In the genomic region with DNA sequence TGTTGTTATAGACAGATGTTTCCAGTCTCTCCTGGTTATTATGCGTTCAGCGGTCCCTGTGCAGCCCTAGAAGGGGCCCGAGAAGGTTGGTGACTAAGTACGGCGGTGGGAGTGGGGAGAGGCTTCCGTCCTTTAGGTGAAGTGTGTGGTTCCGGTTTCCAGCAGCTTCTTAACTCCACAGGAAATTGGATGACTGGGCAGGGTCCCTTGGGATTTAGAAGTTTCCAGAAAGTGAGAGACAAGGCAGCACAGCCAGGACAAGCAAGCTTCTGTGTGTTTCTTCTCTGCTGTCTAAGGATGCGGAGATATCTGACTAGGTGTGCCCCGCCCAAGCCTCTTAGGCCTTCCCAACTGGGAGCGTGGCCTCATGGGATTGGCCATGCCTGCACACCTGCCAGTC, we compare ENCODE assay signal across 17 mouse cellular contexts. TPM values are rescaled to one million over a fixed set of nuclear protein-coding genes. Genes with fewer than 3 reads are reported as not detected.
A peak's percentile ranks its signal among the peaks of the same experiment; 100 is the strongest.
DNase-seq lines count a peak whose midpoint lies in the region; ATAC-seq lines count a peak whose summit lies in the region.
"Had no signal": no experiment of that assay in that cellular context is flagged by ENCODE, and none has a peak within 500 bp of the region (broad histone marks: within the 10 kb centered on the region; RNA-seq: fewer than 3 reads in every experiment).

No protein-coding gene starts in this region.

- no peak for ATAC-seq in midbrain, embryonic 11.5 days (ENCODE audit: low FRiP score)
- no peak for ATAC-seq in midbrain, embryonic 14.5 days (ENCODE audit: low FRiP score, low TSS enrichment)
- no peak for ATAC-seq in megakaryocyte progenitor cell, adult 5-6 weeks (replicated peaks; ENCODE audit: poor library complexity)
- ATAC-seq: Patski had no signal

- no peak overlapping the region for H3K9ac ChIP-seq in midbrain, embryonic 11.5 days (ENCODE audit: low read length)
- no peak overlapping the region for H3K9ac ChIP-seq in midbrain, embryonic 14.5 days (replicated peaks; ENCODE audit: low read length)
- H3K9ac ChIP-seq: liver, embryonic 15.5 days had no signal

- H3K27me3 ChIP-seq in heart, embryonic 10.5 days (ENCODE audit: insufficient read depth, poor library complexity, severe bottlenecking), result no peaks in the 10 kb centered on the region
- H3K27me3 ChIP-seq in midbrain, embryonic 11.5 days (ENCODE audit: control insufficient read depth, insufficient read depth, low read length), result no peaks in the 10 kb centered on the region
- no peaks in the 10 kb centered on the region for H3K27me3 ChIP-seq in midbrain, embryonic 14.5 days (ENCODE audit: control insufficient read depth, insufficient read depth, low read length)
- H3K27me3 ChIP-seq: liver, embryonic 15.5 days; Patski had no signal

- DNase-seq in heart, adult 18-20 months, result peak; percentile 65 to 75
- no peak for DNase-seq in heart, embryonic 10.5 days (ENCODE audit: low spot score)
- DNase-seq in midbrain, embryonic 11.5 days (ENCODE audit: low spot score, missing footprints), result peak; percentile 33
- no peak for DNase-seq in midbrain, embryonic 14.5 days
- DNase-seq in heart, postnatal 4 days, result peak; percentile 53
- no peak for DNase-seq in urinary bladder, postnatal 25 days (ENCODE audit: low spot score)
- DNase-seq in cerebellum, adult 8-10 months, result no peak

- no peak overlapping the region for H3K4me2 ChIP-seq in midbrain, embryonic 11.5 days
- H3K4me2 ChIP-seq in midbrain, embryonic 14.5 days (ENCODE audit: low read length), result no peak overlapping the region
- H3K4me2 ChIP-seq: liver, embryonic 15.5 days had no signal

- H3K27ac ChIP-seq in heart, embryonic 10.5 days, result no peak overlapping the region
- H3K27ac ChIP-seq in midbrain, embryonic 11.5 days (ENCODE audit: low read depth, low read length), result no peak overlapping the region
- no peak overlapping the region for H3K27ac ChIP-seq in midbrain, embryonic 14.5 days (replicated peaks; ENCODE audit: low read depth, low read length)
- H3K27ac ChIP-seq: liver, embryonic 15.5 days; midbrain, embryonic 10.5 days had no signal

- no peaks in the 10 kb centered on the region for H3K9me3 ChIP-seq in heart, embryonic 10.5 days
- H3K9me3 ChIP-seq in midbrain, embryonic 11.5 days (ENCODE audit: control insufficient read depth, low read length), result no peaks in the 10 kb centered on the region
- H3K9me3 ChIP-seq in midbrain, embryonic 14.5 days (ENCODE audit: control insufficient read depth, low read length), result no peaks in the 10 kb centered on the region
- H3K9me3 ChIP-seq: liver, embryonic 15.5 days; midbrain, embryonic 10.5 days had no signal

- H3K4me1 ChIP-seq in heart, embryonic 10.5 days, result peaks cover 48% of the 10 kb centered on the region
- peaks cover 6% of the 10 kb centered on the region; the same call in 1 of the 2 replicates for H3K4me1 ChIP-seq in midbrain, embryonic 11.5 days (ENCODE audit: control insufficient read depth, insufficient read depth, low read length)
- H3K4me1 ChIP-seq in midbrain, embryonic 14.5 days (ENCODE audit: control insufficient read depth, insufficient read depth, low read length), result no peaks in the 10 kb centered on the region
- H3K4me1 ChIP-seq: liver, embryonic 15.5 days had no signal

- WGBS in heart, embryonic 10.5 days, result 78% methylated on average over 10 of the region's 10 CpGs
- 87% methylated on average over 10 of the region's 10 CpGs for WGBS in midbrain, embryonic 11.5 days
- 95% methylated on average over 10 of the region's 10 CpGs for WGBS in midbrain, embryonic 14.5 days

- peaks cover 95% of the 10 kb centered on the region for H3K36me3 ChIP-seq in heart, embryonic 10.5 days
- no peaks in the 10 kb centered on the region for H3K36me3 ChIP-seq in midbrain, embryonic 11.5 days (ENCODE audit: control insufficient read depth, insufficient read depth, low read length)
- no peaks in the 10 kb centered on the region for H3K36me3 ChIP-seq in midbrain, embryonic 14.5 days (ENCODE audit: control insufficient read depth, insufficient read depth, low read length)
- H3K36me3 ChIP-seq: liver, embryonic 15.5 days had no signal

- H3K4me3 ChIP-seq in heart, embryonic 10.5 days, result no peak overlapping the region
- no peak overlapping the region for H3K4me3 ChIP-seq in midbrain, embryonic 11.5 days (ENCODE audit: low read depth, low read length)
- H3K4me3 ChIP-seq in midbrain, embryonic 14.5 days (replicated peaks; ENCODE audit: low read depth, low read length), result no peak overlapping the region
- H3K4me3 ChIP-seq: liver, embryonic 15.5 days; midbrain, embryonic 10.5 days had no signal

RNA-seq across cellular contexts. Expression of gene Lamb1, which starts 10.4 kb away (rescaled TPM):
- 10 to 100 TPM; 49.0 to 56.0 TPM for total RNA-seq in heart, adult 18-20 months (2021)
- 66.1 and 102 TPM in 2 replicates for polyA plus RNA-seq in heart, embryonic 10.5 days (2016; fragmentation: Nextera tagmentation; extraction: Ambion mirVana)
- polyA plus RNA-seq in midbrain, embryonic 11.5 days (2014; fragmentation: Nextera tagmentation; extraction: Ambion mirVana), result 17.3 and 18.5 TPM in 2 replicates
- 3.9 and 16.7 TPM in 2 replicates for polyA plus RNA-seq in midbrain, embryonic 14.5 days (2014; fragmentation: Nextera tagmentation; extraction: Ambion mirVana)
- total RNA-seq in heart, postnatal 4 days (2021), result 100 to 1,000 TPM; 266 to 279 TPM
- total RNA-seq in megakaryocyte progenitor cell, adult 5-6 weeks (2015), result 0.07 TPM in 1 of 2 replicates, not detected in the other
- total RNA-seq in megakaryocyte progenitor cell, adult 5-6 weeks (2017), result not detected in 2 replicates
- total RNA-seq: hematopoietic stem cell, adult 5-6 weeks had no signal

RNA-seq across cellular contexts. Expression of gene Gm6993, which starts 34.8 kb away (rescaled TPM):
- not detected for total RNA-seq in heart, adult 18-20 months (2021)
- not detected in 2 replicates for polyA plus RNA-seq in heart, embryonic 10.5 days (2016; fragmentation: Nextera tagmentation; extraction: Ambion mirVana)
- not detected in 2 replicates for polyA plus RNA-seq in midbrain, embryonic 11.5 days (2014; fragmentation: Nextera tagmentation; extraction: Ambion mirVana)
- not detected in 2 replicates for polyA plus RNA-seq in midbrain, embryonic 14.5 days (2014; fragmentation: Nextera tagmentation; extraction: Ambion mirVana)
- not detected for total RNA-seq in heart, postnatal 4 days (2021)
- total RNA-seq in megakaryocyte progenitor cell, adult 5-6 weeks (2015), result not detected in 2 replicates
- not detected in 2 replicates for total RNA-seq in megakaryocyte progenitor cell, adult 5-6 weeks (2017)
- total RNA-seq: adrenal gland, adult 18-20 months; hematopoietic stem cell, adult 5-6 weeks had no signal
- polyA plus RNA-seq: C2C12; frontal cortex, adult 2 months; large intestine, adult 2 months; liver, embryonic 15.5 days; midbrain, embryonic 10.5 days; Patski; spleen, adult 2 months had no signal

Comparison
In these comparisons a context has a peak if more than half of its experiments do, and no peak if none do; other contexts are left out.
1. DNase-seq: peak in heart, adult 18-20 months (2 of 2), midbrain, embryonic 11.5 days (single experiment) and heart, postnatal 4 days (single experiment); none in heart, embryonic 10.5 days (single experiment), midbrain, embryonic 14.5 days (single experiment), urinary bladder, postnatal 25 days (single experiment) and cerebellum, adult 8-10 months (single experiment).
2. RNA of gene Lamb1, which starts 10.4 kb away (total RNA-seq): 266 to 279 TPM in heart, postnatal 4 days and 49.0 to 56.0 TPM in heart, adult 18-20 months; 0.07 TPM in megakaryocyte progenitor cell, adult 5-6 weeks; every median in the first group is over 10 times any median in the second.